Mouse (Mus musculus) liver, embryonic 16.5 days (tissue): Measurements from ENCODE around the gene Vapb. TPM values are rescaled to one million over a fixed set of nuclear protein-coding genes. Genes with fewer than 3 reads are reported as not detected.

Experiments
- ATAC-seq: fragments of 200-750 bp; cut with Nextera tagmentation; 2 replicates; pipeline ENCODE4 v1.8.0; 2017; ENCODE audit warnings: low read depth, mild to moderate bottlenecking, moderate number of reproducible peaks, moderate library complexity
- H3K27ac ChIP-seq: fragments of 300-500 bp; sonication (generic); 2 replicates; pipeline ENCODE4 v1.5.1; 2014; ENCODE audit warnings: mild to moderate bottlenecking, low read length
- H3K27me3 ChIP-seq: fragments of 300-500 bp; sonication (generic); 2 replicates; pipeline ENCODE4 v1.6.1; 2014; ENCODE audit warnings: low read depth, low read length, mixed read lengths; ENCODE audit not compliant: control insufficient read depth, insufficient read depth
- H3K36me3 ChIP-seq: fragments of 300-500 bp; sonication (generic); 2 replicates; pipeline ENCODE4 v1.6.1; 2014; ENCODE audit warnings: mild to moderate bottlenecking; ENCODE audit not compliant: control insufficient read depth, insufficient read depth
- H3K4me1 ChIP-seq: fragments of 300-500 bp; sonication (generic); 2 replicates; pipeline ENCODE4 v1.6.1; 2014; ENCODE audit warnings: low read depth, low read length, mixed read lengths; ENCODE audit not compliant: control insufficient read depth
- H3K4me2 ChIP-seq: fragments of 300-500 bp; sonication (generic); 2 replicates; pipeline ENCODE4 v1.6.1; 2014; ENCODE audit warnings: low read depth, low read length, mixed read lengths
- H3K4me3 ChIP-seq: fragments of 300-500 bp; sonication (generic); 2 replicates; pipeline ENCODE4 v1.5.1; 2014; ENCODE audit warnings: low read depth, mild to moderate bottlenecking, low read length
- H3K9ac ChIP-seq: fragments of 300-500 bp; sonication (generic); 2 replicates; pipeline ENCODE4 v1.6.1; 2014; ENCODE audit warnings: low read depth, low read length
- H3K9me3 ChIP-seq: fragments of 300-500 bp; sonication (generic); replicated peaks from 2 replicates; pipeline ENCODE4 v1.6.1; 2016; ENCODE audit warnings: low read length; ENCODE audit not compliant: control insufficient read depth
- WGBS: fragments of 180-500 bp; shearing (Covaris S2); extraction: QIAGEN DNeasy Blood & Tissue Kit; methylation state at CpG from one replicate; pipeline ENCODE4 v1.1.7; 2014; ENCODE audit not compliant: insufficient replicate concordance; 5-methylcytosine and 5-hydroxymethylcytosine counted together
- polyA plus RNA-seq: library from polyadenylated mRNA; unstranded; fragments of >200 nt; fragmentation: Nextera tagmentation; extraction: Ambion mirVana; gene quantifications from 2 replicates; pipeline ENCODE4 v1.2.1, GENCODE M21; 2015

The Vapb gene
- polyA plus RNA-seq, 1 experiment from 2014 or later = 6.0 TPM

DNA sequence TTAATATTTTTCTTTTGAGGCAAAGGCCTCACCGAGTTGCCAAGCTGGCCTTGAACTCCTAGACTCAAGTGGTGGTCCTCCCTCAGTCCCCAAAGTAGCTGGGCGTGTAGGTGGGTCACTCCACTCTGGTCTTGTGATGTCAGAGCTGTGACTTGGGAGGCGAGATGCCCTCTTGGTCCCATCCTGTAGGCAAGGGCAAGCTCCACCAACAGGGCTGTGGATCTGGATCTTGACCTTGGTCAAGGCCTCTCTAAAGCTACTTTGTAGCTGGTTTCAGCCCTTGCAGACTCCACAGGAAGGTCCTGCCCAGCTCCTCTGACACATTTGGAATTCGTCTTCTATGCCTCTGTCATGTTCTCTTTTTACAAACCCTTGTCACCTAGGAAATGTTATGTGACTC is 11.5 kb upstream of the Vapb start:
- no peak overlapping the region for H3K4me2 ChIP-seq
- no peak overlapping the region for H3K4me3 ChIP-seq
- WGBS = 54% methylated on average over 4 of the region's 4 CpGs
- no peaks in the 10 kb centered on the region for H3K27me3 ChIP-seq
- H3K27ac ChIP-seq = no peak overlapping the region
- H3K9ac ChIP-seq = no peak overlapping the region
- no peak for ATAC-seq
- no peaks in the 10 kb centered on the region for H3K4me1 ChIP-seq
- H3K9me3 ChIP-seq = no peaks in the 10 kb centered on the region
- H3K36me3 ChIP-seq = no peaks in the 10 kb centered on the region

DNA sequence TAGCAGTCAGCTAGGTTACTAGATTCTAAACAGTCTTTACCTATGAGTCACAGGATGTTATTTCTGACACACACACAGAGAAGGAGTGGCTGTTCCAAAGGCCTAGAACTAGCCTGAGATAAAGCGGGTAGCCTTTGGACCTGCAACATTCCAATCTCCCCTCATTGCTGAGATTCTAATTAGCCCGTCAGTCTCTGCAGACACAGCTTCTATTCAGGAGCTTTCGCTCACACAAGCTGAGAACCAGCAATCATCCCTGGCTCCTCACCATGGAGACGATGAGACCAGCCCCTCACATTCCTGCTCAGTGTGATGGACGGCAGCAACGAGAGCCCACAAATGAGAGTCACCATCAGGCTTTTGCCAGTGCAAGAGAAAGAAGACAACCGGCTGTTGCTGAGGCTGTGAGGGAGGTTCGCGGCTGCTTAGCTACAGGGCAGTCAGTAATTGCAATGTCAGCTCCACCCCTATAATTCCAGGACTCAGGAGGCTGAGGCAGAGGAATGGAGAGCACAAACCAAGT is 6.8 kb upstream of the Vapb start:
- 37% methylated on average over 9 of the region's 9 CpGs for WGBS
- no peaks in the 10 kb centered on the region for H3K9me3 ChIP-seq
- H3K27ac ChIP-seq = no peak overlapping the region
- no peak for ATAC-seq
- no peaks in the 10 kb centered on the region for H3K27me3 ChIP-seq
- H3K4me3 ChIP-seq = no peak overlapping the region
- H3K4me1 ChIP-seq = no peaks in the 10 kb centered on the region
- no peaks in the 10 kb centered on the region for H3K36me3 ChIP-seq
- no peak overlapping the region for H3K9ac ChIP-seq
- no peak overlapping the region for H3K4me2 ChIP-seq

DNA sequence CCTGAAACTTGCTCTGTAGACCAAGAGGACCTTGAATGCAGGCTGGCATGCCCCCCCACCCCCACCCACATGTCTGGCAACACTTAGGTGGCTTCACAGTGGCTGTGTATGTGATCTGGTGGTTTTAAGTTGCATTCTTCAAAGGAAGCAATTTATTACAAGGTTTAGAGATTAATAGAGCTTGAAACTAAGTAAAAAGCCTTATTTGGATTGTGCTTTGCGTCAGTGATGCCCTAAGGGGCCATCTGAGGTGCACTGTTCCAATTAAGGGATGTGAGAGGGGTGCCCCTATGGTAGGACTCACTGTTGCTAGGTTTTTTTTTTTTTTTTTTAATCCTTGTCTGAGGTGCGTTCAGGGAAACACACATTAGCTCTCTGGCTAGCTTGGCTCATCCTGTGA is 2.9 kb upstream of the Vapb start:
- no peak overlapping the region for H3K4me3 ChIP-seq
- no peaks in the 10 kb centered on the region for H3K9me3 ChIP-seq
- no peak overlapping the region for H3K9ac ChIP-seq
- no peak overlapping the region for H3K4me2 ChIP-seq
- H3K27me3 ChIP-seq = no peaks in the 10 kb centered on the region
- no peak overlapping the region for H3K27ac ChIP-seq
- no peaks in the 10 kb centered on the region for H3K36me3 ChIP-seq
- no peak for ATAC-seq
- peaks cover 16% of the 10 kb centered on the region for H3K4me1 ChIP-seq
- WGBS = 61% methylated on average over 2 of the region's 2 CpGs

DNA sequence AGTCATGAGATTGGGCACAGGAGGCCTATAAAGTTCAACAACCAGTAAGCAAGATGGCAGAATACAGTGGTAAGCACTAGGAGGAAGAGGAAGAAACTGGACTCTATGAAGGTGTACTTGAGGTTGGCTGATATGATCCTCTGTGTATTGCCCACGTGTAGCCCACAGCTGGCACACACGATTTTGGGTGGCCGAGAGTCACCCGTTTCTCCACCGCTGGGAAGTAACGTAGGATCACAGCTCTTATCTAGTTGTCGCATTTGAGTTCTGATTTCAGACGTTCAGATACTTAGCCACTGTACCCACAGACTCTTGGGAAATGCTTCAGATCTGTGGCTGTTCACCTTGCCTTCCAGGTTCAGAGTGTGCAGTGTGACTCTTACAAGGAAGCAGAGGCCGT is 921 bp downstream of the Vapb start:
- Histone ChIP-seq H3K9me3 (no peaks in the 10 kb centered on the region), H3K9ac (peak overlapping the region; percentile 83), H3K4me3 (peak overlapping the region; percentile 87), H3K27me3 (no peaks in the 10 kb centered on the region), H3K27ac (no peak overlapping the region; the same call in none of the 2 replicates), H3K36me3 (no peaks in the 10 kb centered on the region), H3K4me1 (peaks cover 16% of the 10 kb centered on the region), H3K4me2 (peak overlapping the region; percentile 92)
- ATAC-seq = no peak
- WGBS = 29% methylated on average over 9 of the region's 9 CpGs

DNA sequence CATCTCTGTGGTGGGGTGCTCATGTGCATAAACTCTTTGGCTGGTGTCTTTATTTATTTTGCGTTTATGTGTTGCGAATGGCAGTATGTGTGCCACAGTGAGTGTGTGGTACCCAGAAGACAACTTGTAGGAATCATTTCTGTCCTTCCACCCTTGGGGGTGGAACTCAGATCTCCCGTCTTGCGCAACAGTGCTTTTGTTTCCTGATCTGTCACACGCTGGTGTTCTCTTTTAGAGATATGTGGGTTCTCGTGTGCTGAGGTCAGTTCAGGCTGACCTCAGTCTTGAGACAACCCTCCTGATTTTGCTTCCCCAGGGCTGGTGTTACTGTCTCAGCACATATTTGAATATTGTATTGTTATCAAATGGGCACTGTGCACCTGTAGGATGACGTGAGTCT is 1.8 kb downstream of the Vapb start:
- Histone ChIP-seq H3K4me1 (peaks cover 16% of the 10 kb centered on the region), H3K9me3 (no peaks in the 10 kb centered on the region), H3K4me2 (no peak overlapping the region), H3K27me3 (no peaks in the 10 kb centered on the region), H3K4me3 (no peak overlapping the region), H3K27ac (no peak overlapping the region), H3K9ac (no peak overlapping the region), H3K36me3 (no peaks in the 10 kb centered on the region)
- no peak for ATAC-seq
- 63% methylated on average over 7 of the region's 7 CpGs for WGBS

DNA sequence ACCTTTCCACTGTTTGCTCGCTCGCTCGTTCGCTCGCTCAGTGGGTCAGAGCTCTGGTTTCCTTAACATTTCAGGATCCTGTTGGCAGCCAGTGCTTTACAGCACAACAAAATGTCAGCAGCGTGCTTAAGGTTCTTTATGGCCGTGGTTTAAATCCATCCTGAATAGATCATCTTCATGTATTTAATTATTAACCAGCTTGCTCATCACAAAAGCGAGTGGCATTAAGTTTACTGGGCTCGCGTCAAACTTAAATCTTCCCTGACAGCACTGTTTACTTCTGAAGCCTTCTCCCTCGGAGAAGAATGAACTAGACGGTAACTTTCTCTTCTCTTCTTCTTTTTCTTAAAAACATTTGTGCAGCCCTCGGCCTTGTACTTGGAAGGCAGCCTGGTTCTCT is 4.8 kb downstream of the Vapb start:
- Histone ChIP-seq H3K4me2 (no peak overlapping the region), H3K27ac (no peak overlapping the region), H3K9me3 (no peaks in the 10 kb centered on the region), H3K4me1 (peaks cover 16% of the 10 kb centered on the region), H3K9ac (no peak overlapping the region), H3K4me3 (no peak overlapping the region), H3K27me3 (no peaks in the 10 kb centered on the region), H3K36me3 (no peaks in the 10 kb centered on the region)
- 71% methylated on average over 13 of the region's 13 CpGs for WGBS
- no peak for ATAC-seq

DNA sequence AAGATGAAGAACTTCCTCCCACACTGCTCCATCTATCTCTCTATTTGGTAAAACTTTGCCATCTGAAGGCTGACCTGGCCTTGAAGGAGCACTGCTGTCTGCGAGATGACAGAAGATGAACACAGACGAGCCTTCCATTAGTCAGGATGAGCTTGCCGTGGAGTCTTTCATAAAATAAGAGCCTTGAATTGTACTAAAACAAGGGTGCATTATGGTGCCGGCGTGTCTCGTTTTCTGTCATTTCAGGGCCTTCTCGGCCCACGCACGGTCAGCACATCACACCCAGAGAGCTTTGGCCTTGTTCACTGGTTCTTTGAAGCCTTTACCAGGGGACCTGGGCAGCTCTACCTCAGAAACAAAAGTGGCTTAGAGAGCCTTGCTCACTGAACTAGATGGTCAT is 5.4 kb downstream of the Vapb start:
- no peaks in the 10 kb centered on the region for H3K9me3 ChIP-seq
- no peak overlapping the region for H3K27ac ChIP-seq
- no peak overlapping the region for H3K4me3 ChIP-seq
- 76% methylated on average over 9 of the region's 9 CpGs for WGBS
- peaks cover 15% of the 10 kb centered on the region for H3K4me1 ChIP-seq
- H3K36me3 ChIP-seq = no peaks in the 10 kb centered on the region
- H3K9ac ChIP-seq = no peak overlapping the region
- ATAC-seq = no peak
- no peaks in the 10 kb centered on the region for H3K27me3 ChIP-seq
- H3K4me2 ChIP-seq = no peak overlapping the region

DNA sequence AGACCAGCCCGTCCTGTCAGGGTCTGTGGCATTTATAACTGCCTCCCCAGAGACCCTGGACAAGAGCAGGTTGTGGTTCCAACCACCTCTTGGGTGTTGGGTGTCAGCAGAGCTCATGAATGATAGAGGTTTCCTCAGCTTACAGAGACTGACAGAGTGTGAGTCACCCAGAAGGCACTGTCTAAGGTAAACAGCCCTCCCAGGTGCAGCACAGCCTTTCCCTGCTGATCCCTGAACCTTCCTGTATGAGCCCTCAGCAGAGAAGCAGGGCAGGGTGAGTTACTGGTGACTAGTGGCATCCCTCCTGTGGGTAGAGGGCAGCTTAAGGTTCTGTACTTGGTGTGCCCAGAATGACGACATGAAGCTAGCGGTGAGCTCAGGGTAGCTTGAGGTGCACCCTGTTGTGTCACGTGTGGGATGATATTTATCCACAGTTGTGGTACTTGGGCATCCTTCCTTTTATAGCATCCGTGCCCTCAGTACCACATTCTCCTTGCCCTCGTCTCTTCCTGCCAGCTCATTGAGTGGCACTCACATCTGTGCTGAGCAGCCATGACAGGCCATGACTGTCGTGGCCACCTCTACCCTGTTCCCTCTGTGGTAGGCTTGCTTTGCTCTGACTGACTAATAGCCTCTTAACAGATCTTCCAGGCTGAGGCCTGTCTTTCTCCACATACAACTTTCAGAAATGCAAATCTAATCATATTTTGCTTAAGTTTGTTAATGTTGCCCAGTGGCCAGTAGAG is 6.9 kb downstream of the Vapb start:
- ATAC-seq = peak; percentile 50; the same call in 1 of the 2 replicates
- no peak overlapping the region for H3K4me3 ChIP-seq
- H3K9ac ChIP-seq = no peak overlapping the region
- H3K9me3 ChIP-seq = no peaks in the 10 kb centered on the region
- H3K36me3 ChIP-seq = no peaks in the 10 kb centered on the region
- WGBS = 59% methylated on average over 7 of the region's 7 CpGs
- no peak overlapping the region for H3K27ac ChIP-seq
- peaks cover under 1% of the 10 kb centered on the region; the same call in 1 of the 2 replicates for H3K4me1 ChIP-seq
- no peaks in the 10 kb centered on the region for H3K27me3 ChIP-seq
- no peak overlapping the region for H3K4me2 ChIP-seq

DNA sequence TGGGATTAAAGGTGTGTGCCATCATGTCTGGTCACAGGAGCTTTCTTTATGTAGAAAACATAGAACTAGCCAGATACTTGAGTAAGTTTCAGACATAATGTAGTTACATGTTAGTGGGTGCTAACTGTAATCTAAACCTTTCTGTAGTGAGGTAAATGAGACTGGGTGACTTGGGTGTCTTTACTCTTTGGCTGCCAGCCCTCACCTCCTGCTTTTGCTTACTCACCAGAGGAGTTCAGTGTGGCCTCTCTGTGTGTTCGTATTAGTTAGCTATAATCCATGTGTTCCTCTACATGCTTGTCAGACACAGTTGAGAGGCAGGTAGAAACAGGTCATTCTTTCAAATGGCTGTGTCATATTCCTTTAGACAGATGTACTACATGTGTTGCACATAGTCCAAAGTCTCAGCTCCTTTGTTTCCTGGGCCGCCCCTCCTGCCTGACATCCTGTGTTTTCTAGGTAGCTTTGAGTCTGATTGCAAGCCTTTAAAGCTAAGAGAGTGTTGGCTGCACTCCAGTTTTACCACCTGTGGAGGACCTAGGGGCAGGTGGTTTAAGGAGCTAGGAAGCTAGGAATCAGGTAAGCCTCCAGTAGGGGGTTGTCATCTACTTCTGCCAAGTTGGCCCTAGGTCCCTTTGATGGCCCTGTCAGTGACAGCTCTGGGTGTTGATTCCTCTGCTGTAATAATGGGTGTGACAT is 11.8 kb downstream of the Vapb start:
- no peak overlapping the region for H3K4me3 ChIP-seq
- H3K27me3 ChIP-seq = no peaks in the 10 kb centered on the region
- ATAC-seq = no peak
- H3K9me3 ChIP-seq = no peaks in the 10 kb centered on the region
- no peak overlapping the region for H3K9ac ChIP-seq
- H3K4me1 ChIP-seq = no peaks in the 10 kb centered on the region; the same call in none of the 2 replicates
- H3K36me3 ChIP-seq = no peaks in the 10 kb centered on the region
- H3K4me2 ChIP-seq = no peak overlapping the region
- H3K27ac ChIP-seq = no peak overlapping the region
- 57% methylated on average over 2 of the region's 2 CpGs for WGBS
